Mouse (Mus musculus): ENCODE data around the gene Jak3.

DNA sequence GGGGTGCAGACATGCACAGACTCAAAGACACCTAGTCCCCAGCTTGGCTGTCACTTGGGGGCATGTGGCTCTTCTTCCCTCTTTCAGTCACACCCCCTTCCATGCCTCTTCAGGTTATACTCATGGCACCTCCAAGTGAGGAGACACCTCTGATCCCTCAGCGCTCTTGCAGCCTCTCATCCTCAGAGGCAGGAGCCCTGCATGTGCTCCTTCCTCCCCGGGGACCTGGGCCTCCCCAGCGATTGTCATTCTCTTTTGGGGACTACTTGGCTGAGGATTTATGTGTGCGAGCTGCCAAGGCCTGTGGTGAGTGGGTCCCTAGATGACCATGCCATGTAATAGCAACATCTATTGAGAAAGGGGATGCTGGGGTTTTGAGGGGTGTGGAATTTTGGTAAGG, 2.1 kb downstream of the Jak3 start:
- no peak for TF ChIP-seq CTCF (IDR thresholded peaks at IDR 0.05; ENCODE audit: insufficient read depth, low read length)
- no peak for TF ChIP-seq POLR2A (IDR thresholded peaks at IDR 0.05; ENCODE audit: borderline replicate concordance, extremely low read depth, low read depth, low read length)

Measured in lung, adult 2 months (tissue).